Mouse (Mus musculus): ENCODE measurements around the gene Kdm5a. TPM values are rescaled to one million over a fixed set of nuclear protein-coding genes. Genes with fewer than 3 reads are reported as not detected.

Kdm5a gene
- polyA plus RNA-seq, 1 experiment: 4.6 TPM

GRCm38 (mm10) chr6:120356951-120357945 lies 6.7 kb upstream of the Kdm5a start:
- H3K27me3 ChIP-seq (replicated peaks): no peaks in the 10 kb centered on the region
- no peaks in the 10 kb centered on the region for H3K9me3 ChIP-seq
- H3K4me1 ChIP-seq: peaks cover 27% of the 10 kb centered on the region
- H3K4me3 ChIP-seq (replicated peaks): peak overlapping the region; percentile 93
- no peak for TF ChIP-seq FLI1 (IDR thresholded peaks at IDR 0.05; ENCODE audit: low read length)
- TF ChIP-seq GATA1 (IDR thresholded peaks at IDR 0.05; ENCODE audit: borderline replicate concordance, low read length): no peak
- H3K36me3 ChIP-seq (replicated peaks; ENCODE audit: low read length): peaks cover 21% of the 10 kb centered on the region

GRCm38 (mm10) chr6:120362124-120362523 lies 1.8 kb upstream of the Kdm5a start:
- H3K4me3 ChIP-seq (replicated peaks): no peak overlapping the region
- H3K36me3 ChIP-seq (replicated peaks; ENCODE audit: low read length): peaks cover 4% of the 10 kb centered on the region
- TF ChIP-seq FLI1 (IDR thresholded peaks at IDR 0.05; ENCODE audit: low read length) (no peak), GATA1 (IDR thresholded peaks at IDR 0.05; ENCODE audit: borderline replicate concordance, low read length) (no peak)
- no peaks in the 10 kb centered on the region for H3K9me3 ChIP-seq
- peaks cover 24% of the 10 kb centered on the region for H3K4me1 ChIP-seq
- no peaks in the 10 kb centered on the region for H3K27me3 ChIP-seq (replicated peaks)

GRCm38 (mm10) chr6:120362774-120363687 lies 893 bp upstream of the Kdm5a start:
- Histone ChIP-seq H3K36me3 (replicated peaks; ENCODE audit: low read length) (peaks cover 13% of the 10 kb centered on the region), H3K27me3 (replicated peaks) (no peaks in the 10 kb centered on the region), H3K9me3 (no peaks in the 10 kb centered on the region), H3K4me1 (peaks cover 21% of the 10 kb centered on the region), H3K4me3 (replicated peaks) (peak overlapping the region; percentile 96)
- TF ChIP-seq GATA1 (IDR thresholded peaks at IDR 0.05; ENCODE audit: borderline replicate concordance, low read length): no peak
- no peak for TF ChIP-seq FLI1 (IDR thresholded peaks at IDR 0.05; ENCODE audit: low read length)

- Histone ChIP-seq H3K27me3 (replicated peaks) (no peaks in the 10 kb centered on the region), H3K36me3 (replicated peaks; ENCODE audit: low read length) (peaks cover 28% of the 10 kb centered on the region), H3K4me1 (peaks cover 18% of the 10 kb centered on the region), H3K9me3 (no peaks in the 10 kb centered on the region), H3K4me3 (replicated peaks) (peak overlapping the region; percentile 96)
- TF ChIP-seq FLI1 (IDR thresholded peaks at IDR 0.05; ENCODE audit: low read length) (no peak), GATA1 (IDR thresholded peaks at IDR 0.05; ENCODE audit: borderline replicate concordance, low read length) (no peak)
These were observed 590 bp downstream of the Kdm5a start for GRCm38 (mm10) chr6:120364523-120364905.

GRCm38 (mm10) chr6:120365051-120365450 lies 1.1 kb downstream of the Kdm5a start:
- peaks cover 18% of the 10 kb centered on the region for H3K4me1 ChIP-seq
- H3K27me3 ChIP-seq (replicated peaks): no peaks in the 10 kb centered on the region
- peaks cover 32% of the 10 kb centered on the region for H3K36me3 ChIP-seq (replicated peaks; ENCODE audit: low read length)
- H3K4me3 ChIP-seq (replicated peaks): peak overlapping the region; percentile 96
- no peaks in the 10 kb centered on the region for H3K9me3 ChIP-seq
- TF ChIP-seq FLI1 (IDR thresholded peaks at IDR 0.05; ENCODE audit: low read length) (no peak), GATA1 (IDR thresholded peaks at IDR 0.05; ENCODE audit: borderline replicate concordance, low read length) (no peak)

- H3K9me3 ChIP-seq: no peaks in the 10 kb centered on the region
- peaks cover 91% of the 10 kb centered on the region for H3K36me3 ChIP-seq (replicated peaks; ENCODE audit: low read length)
These were observed 12.8 kb downstream of the Kdm5a start for GRCm38 (mm10) chr6:120376736-120377135.

GRCm38 (mm10) chr6:120390054-120390453 lies 26.1 kb downstream of the Kdm5a start:
- peaks cover 90% of the 10 kb centered on the region for H3K36me3 ChIP-seq (replicated peaks; ENCODE audit: low read length)
- H3K4me1 ChIP-seq: no peaks in the 10 kb centered on the region

More at GRCm38 (mm10) chr6:120376736-120377135, 12.8 kb downstream of the Kdm5a start:
- H3K27me3 ChIP-seq (replicated peaks): no peaks in the 10 kb centered on the region
- TF ChIP-seq FLI1 (IDR thresholded peaks at IDR 0.05; ENCODE audit: low read length) (no peak), GATA1 (IDR thresholded peaks at IDR 0.05; ENCODE audit: borderline replicate concordance, low read length) (no peak)
- peaks cover 3% of the 10 kb centered on the region; the same call in 1 of the 2 replicates for H3K4me1 ChIP-seq
- no peak overlapping the region for H3K4me3 ChIP-seq (replicated peaks)

GRCm38 (mm10) chr6:120392811-120393210 lies 28.9 kb downstream of the Kdm5a start:
- Histone ChIP-seq H3K9me3 (no peaks in the 10 kb centered on the region), H3K4me3 (replicated peaks) (no peak overlapping the region), H3K4me1 (0 out of 2 replicates have a peak, but pooled peaks cover 6% of the 10 kb centered on the region), H3K27me3 (replicated peaks) (no peaks in the 10 kb centered on the region), H3K36me3 (replicated peaks; ENCODE audit: low read length) (peaks cover 93% of the 10 kb centered on the region)
- no peak for TF ChIP-seq FLI1 (IDR thresholded peaks at IDR 0.05; ENCODE audit: low read length)
- no peak for TF ChIP-seq GATA1 (IDR thresholded peaks at IDR 0.05; ENCODE audit: borderline replicate concordance, low read length)

More at GRCm38 (mm10) chr6:120390054-120390453, 26.1 kb downstream of the Kdm5a start:
- TF ChIP-seq GATA1 (IDR thresholded peaks at IDR 0.05; ENCODE audit: borderline replicate concordance, low read length): no peak
- no peak for TF ChIP-seq FLI1 (IDR thresholded peaks at IDR 0.05; ENCODE audit: low read length)
- Histone ChIP-seq H3K4me3 (replicated peaks) (no peak overlapping the region), H3K27me3 (replicated peaks) (no peaks in the 10 kb centered on the region), H3K9me3 (no peaks in the 10 kb centered on the region)

GRCm38 (mm10) chr6:120395622-120396345 lies 31.9 kb downstream of the Kdm5a start:
- TF ChIP-seq FLI1 (IDR thresholded peaks at IDR 0.05; ENCODE audit: low read length): no peak
- no peak for TF ChIP-seq GATA1 (IDR thresholded peaks at IDR 0.05; ENCODE audit: borderline replicate concordance, low read length)
- 0 out of 2 replicates have a peak, but pooled peaks cover 6% of the 10 kb centered on the region for H3K4me1 ChIP-seq
- H3K36me3 ChIP-seq (replicated peaks; ENCODE audit: low read length): peaks cover 92% of the 10 kb centered on the region
- H3K9me3 ChIP-seq: no peaks in the 10 kb centered on the region
- H3K27me3 ChIP-seq (replicated peaks): no peaks in the 10 kb centered on the region
- no peak overlapping the region for H3K4me3 ChIP-seq (replicated peaks)

Measured in megakaryocyte, embryonic 14.5 days (primary cell).